Mouse (Mus musculus) forebrain, embryonic 11.5 days (tissue): Measurements from ENCODE around the gene Kat2b. TPM values are rescaled to one million over a fixed set of nuclear protein-coding genes. Genes with fewer than 3 reads are reported as not detected.
"Not testable (repeated sequence)": the region's sequence is repeated elsewhere in the genome, so short reads cannot be mapped to it uniquely, and the experiment has no call there.

ENCODE experiments used
- ATAC-seq: fragments of 200-750 bp; cut with Nextera tagmentation; replicated peaks from 2 replicates; pipeline ENCODE4 v1.8.0; 2017; ENCODE audit warnings: moderate TSS enrichment; ENCODE audit not compliant: low FRiP score
- DNase-seq: peaks from one replicate; pipeline ENCODE4 v3.0.0-alpha.2; 2017; ENCODE audit warnings: low spot score
- H3K27ac ChIP-seq: fragments of 300-500 bp; sonication (generic); 2 replicates; pipeline ENCODE4 v1.5.1; 2014; ENCODE audit warnings: low read depth, low read length
- H3K27me3 ChIP-seq: fragments of 300-500 bp; sonication (generic); 2 replicates; pipeline ENCODE4 v1.6.1; 2014; ENCODE audit warnings: mild to moderate bottlenecking, low read length, mixed read lengths; ENCODE audit not compliant: control insufficient read depth, insufficient read depth
- H3K36me3 ChIP-seq: fragments of 300-500 bp; sonication (generic); 2 replicates; pipeline ENCODE4 v1.6.1; 2014; ENCODE audit warnings: mild to moderate bottlenecking, low read length, moderate library complexity, mixed read lengths; ENCODE audit not compliant: control insufficient read depth, insufficient read depth
- H3K4me1 ChIP-seq: fragments of 300-500 bp; sonication (generic); replicated peaks from 2 replicates; pipeline ENCODE4 v1.6.1; 2014; ENCODE audit warnings: low read length, mixed read lengths; ENCODE audit not compliant: control insufficient read depth, insufficient read depth
- H3K4me2 ChIP-seq: fragments of 300-500 bp; sonication (generic); 2 replicates; pipeline ENCODE4 v1.6.1; 2014; ENCODE audit warnings: low read depth, mild to moderate bottlenecking, low read length, moderate library complexity, mixed read lengths; ENCODE audit not compliant: severe bottlenecking
- H3K4me3 ChIP-seq: fragments of 300-500 bp; sonication (generic); 2 replicates; pipeline ENCODE4 v1.5.1; 2014; ENCODE audit warnings: low read depth, low read length
- H3K9ac ChIP-seq: fragments of 300-500 bp; sonication (generic); 2 replicates; pipeline ENCODE4 v1.6.1; 2014; ENCODE audit warnings: low read length
- H3K9me3 ChIP-seq: fragments of 300-500 bp; sonication (generic); 2 replicates; pipeline ENCODE4 v1.6.1; 2016; ENCODE audit warnings: low read length, mixed read lengths; ENCODE audit not compliant: control insufficient read depth
- WGBS: fragments of 180-500 bp; shearing (Covaris S2); extraction: QIAGEN DNeasy Blood & Tissue Kit; methylation state at CpG from one replicate; pipeline ENCODE4 v1.1.7; 2014; 5-methylcytosine and 5-hydroxymethylcytosine counted together
- polyA plus RNA-seq: library from polyadenylated mRNA; unstranded; fragments of >200 nt; fragmentation: Nextera tagmentation; extraction: Ambion mirVana; gene quantifications from 2 replicates; pipeline ENCODE4 v1.2.1, GENCODE M21; 2014

Gene Kat2b
- polyA plus RNA-seq, 1 experiment from 2014 or later: 6.1 TPM

- Histone ChIP-seq H3K4me3 (no peak overlapping the region), H3K27me3 (no peaks in the 10 kb centered on the region), H3K9ac (no peak overlapping the region), H3K9me3 (no peaks in the 10 kb centered on the region), H3K36me3 (no peaks in the 10 kb centered on the region), H3K27ac (no peak overlapping the region), H3K4me1 (no peaks in the 10 kb centered on the region; the same call in 1 of the 2 replicates), H3K4me2 (no peak overlapping the region)
- ATAC-seq (no peak), DNase-seq (no peak)
- 94% methylated on average over 4 of the region's 4 CpGs for WGBS
These were observed 31.9 kb downstream of the Kat2b start for GRCm38 (mm10) chr17:53598571-53598970.

- H3K4me1 ChIP-seq, H3K4me2 ChIP-seq, H3K9me3 ChIP-seq, DNase-seq, H3K4me3 ChIP-seq, H3K36me3 ChIP-seq, H3K27ac ChIP-seq, H3K27me3 ChIP-seq, H3K9ac ChIP-seq, ATAC-seq: not testable (repeated sequence)
- WGBS: no CpG with 5 or more reads among the region's 7 CpGs
These were observed 36.6 kb downstream of the Kat2b start for GRCm38 (mm10) chr17:53603236-53603635.

DNA sequence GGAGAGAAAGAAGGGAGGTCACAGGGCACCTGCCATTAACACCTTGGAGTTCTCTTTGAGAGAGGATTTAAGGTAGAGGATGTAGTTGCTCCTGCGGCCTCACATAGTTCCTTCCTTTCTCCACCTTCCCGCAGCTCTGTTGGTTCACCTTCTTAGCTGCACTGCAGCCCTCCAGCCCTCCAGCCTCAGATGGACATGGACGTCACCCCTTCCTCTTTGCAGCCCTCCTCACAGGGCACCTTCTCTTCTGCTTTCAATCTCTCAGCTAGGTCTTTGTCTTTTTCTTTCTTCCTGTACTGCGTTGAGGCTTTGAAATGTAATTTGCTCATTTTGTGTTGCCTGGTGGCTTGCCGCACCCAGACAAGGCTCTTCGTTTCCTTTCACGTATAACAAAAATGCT lies 39.4 kb downstream of the Kat2b start:
- not testable (repeated sequence) for DNase-seq, H3K9me3 ChIP-seq, ATAC-seq, H3K36me3 ChIP-seq, H3K27me3 ChIP-seq, H3K4me3 ChIP-seq, H3K4me1 ChIP-seq, H3K9ac ChIP-seq, H3K27ac ChIP-seq, H3K4me2 ChIP-seq
- no CpG with 5 or more reads among the region's 7 CpGs for WGBS

GRCm38 (mm10) chr17:53608924-53609323 lies 42.3 kb downstream of the Kat2b start:
- not testable (repeated sequence) for H3K4me2 ChIP-seq
- WGBS: no CpG with 5 or more reads among the region's 7 CpGs

DNA sequence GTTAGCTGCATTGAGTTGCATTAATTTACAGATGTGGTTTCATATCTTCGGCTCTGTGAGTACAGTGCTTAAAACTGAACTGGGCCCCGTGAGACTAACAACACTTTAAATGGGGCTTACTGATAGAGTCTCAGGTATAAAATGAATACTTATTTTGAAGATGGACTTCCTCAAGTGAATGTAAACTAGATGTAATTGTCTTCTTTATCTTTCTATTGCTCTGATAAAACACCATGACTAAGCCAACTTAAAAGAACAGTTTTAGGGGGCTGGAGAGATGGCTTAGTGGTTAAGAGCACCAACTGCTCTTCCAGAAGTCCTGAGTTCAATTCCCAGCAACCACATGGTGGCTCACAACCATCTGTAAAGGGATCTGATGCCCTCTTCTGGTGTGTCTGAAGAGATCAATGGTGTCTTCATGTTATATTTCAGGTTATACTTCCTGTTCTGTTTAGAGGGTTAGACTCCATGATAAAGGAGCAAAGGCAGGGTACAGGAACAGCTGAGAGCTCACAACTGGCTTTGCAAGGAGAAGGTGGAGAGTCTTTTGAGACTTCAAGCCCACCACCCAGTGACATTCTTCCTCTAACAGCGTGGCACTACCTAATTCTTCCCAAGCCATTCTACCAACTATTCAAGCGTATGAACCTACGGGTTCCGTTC lies 50.8 kb downstream of the Kat2b start:
- H3K4me3 ChIP-seq: no peak overlapping the region
- H3K4me2 ChIP-seq: no peak overlapping the region
- WGBS: 95% methylated on average over 6 of the region's 6 CpGs
- no peaks in the 10 kb centered on the region for H3K27me3 ChIP-seq
- no peaks in the 10 kb centered on the region for H3K4me1 ChIP-seq
- no peaks in the 10 kb centered on the region for H3K9me3 ChIP-seq
- no peak overlapping the region for H3K9ac ChIP-seq
- ATAC-seq (no peak), DNase-seq (no peak)
- H3K36me3 ChIP-seq: no peaks in the 10 kb centered on the region
- no peak overlapping the region for H3K27ac ChIP-seq

More at GRCm38 (mm10) chr17:53608924-53609323, 42.3 kb downstream of the Kat2b start:
- H3K9me3 ChIP-seq, H3K36me3 ChIP-seq, H3K4me3 ChIP-seq, H3K4me1 ChIP-seq, ATAC-seq, H3K9ac ChIP-seq, H3K27ac ChIP-seq, H3K27me3 ChIP-seq, DNase-seq: not testable (repeated sequence)

DNA sequence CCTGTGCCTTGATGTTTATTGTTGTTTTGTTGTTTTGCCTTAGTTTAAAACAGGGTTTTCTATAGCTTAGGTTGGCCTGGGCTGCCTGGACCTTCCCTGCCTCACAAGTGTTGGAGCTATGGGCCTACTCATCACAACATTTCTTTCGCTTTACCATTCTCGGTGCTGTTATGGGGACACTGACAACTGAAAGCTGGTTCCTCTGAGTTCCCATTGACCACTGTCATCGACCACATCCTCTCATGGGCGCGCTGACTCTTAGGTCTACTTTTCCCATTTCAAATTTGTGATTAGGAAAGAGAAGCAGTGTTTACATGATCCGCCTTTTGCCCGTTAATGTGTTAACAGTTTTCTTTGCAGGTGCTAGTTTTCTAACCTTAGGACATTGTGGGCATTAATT lies 51.7 kb downstream of the Kat2b start:
- Histone ChIP-seq H3K27me3 (no peaks in the 10 kb centered on the region), H3K4me3 (no peak overlapping the region), H3K9me3 (no peaks in the 10 kb centered on the region), H3K9ac (no peak overlapping the region), H3K4me2 (no peak overlapping the region), H3K36me3 (no peaks in the 10 kb centered on the region), H3K4me1 (no peaks in the 10 kb centered on the region), H3K27ac (no peak overlapping the region)
- WGBS: 94% methylated on average over 7 of the region's 7 CpGs
- ATAC-seq (no peak), DNase-seq (no peak)

- H3K27ac ChIP-seq: no peak overlapping the region
- H3K9ac ChIP-seq: no peak overlapping the region
- ATAC-seq: no peak
- no peak for DNase-seq
- H3K4me3 ChIP-seq: no peak overlapping the region
- no peaks in the 10 kb centered on the region for H3K27me3 ChIP-seq
- no peak overlapping the region for H3K4me2 ChIP-seq
- no peaks in the 10 kb centered on the region for H3K36me3 ChIP-seq
- H3K9me3 ChIP-seq: no peaks in the 10 kb centered on the region
- no peaks in the 10 kb centered on the region for H3K4me1 ChIP-seq
These were observed 52.7 kb downstream of the Kat2b start for GRCm38 (mm10) chr17:53619391-53619790.

GRCm38 (mm10) chr17:53620611-53621010 lies 54.0 kb downstream of the Kat2b start:
- H3K4me2 ChIP-seq: no peak overlapping the region
- no peak overlapping the region for H3K27ac ChIP-seq
- no peak for ATAC-seq
- H3K27me3 ChIP-seq: no peaks in the 10 kb centered on the region
- no peak overlapping the region for H3K9ac ChIP-seq
- H3K9me3 ChIP-seq: no peaks in the 10 kb centered on the region
- no peak overlapping the region for H3K4me3 ChIP-seq
- 88% methylated on average over 4 of the region's 4 CpGs for WGBS
- DNase-seq: no peak
- H3K36me3 ChIP-seq: no peaks in the 10 kb centered on the region
- no peaks in the 10 kb centered on the region for H3K4me1 ChIP-seq

DNA sequence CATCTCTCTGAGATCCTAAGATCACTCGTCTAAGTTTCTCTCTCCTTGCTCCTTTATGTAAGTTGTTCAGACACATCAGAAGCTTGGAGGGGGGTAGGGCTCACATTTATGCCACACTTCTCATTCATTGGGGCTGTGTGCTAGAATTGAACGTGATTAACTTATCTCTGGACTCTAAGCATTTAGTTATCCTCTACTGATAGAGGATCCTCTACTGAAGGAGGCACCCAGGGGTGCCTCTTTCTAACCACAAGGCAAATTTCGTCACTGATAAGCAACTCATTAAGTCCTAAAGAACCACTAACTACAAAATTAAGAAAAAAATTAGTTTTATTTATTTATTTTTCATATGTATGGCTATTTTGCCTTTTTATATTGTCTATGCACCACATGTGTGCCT lies 55.5 kb downstream of the Kat2b start:
- no peaks in the 10 kb centered on the region for H3K36me3 ChIP-seq
- 78% methylated on average over 3 of the region's 3 CpGs for WGBS
- H3K27ac ChIP-seq: no peak overlapping the region
- no peak overlapping the region for H3K9ac ChIP-seq
- H3K27me3 ChIP-seq: no peaks in the 10 kb centered on the region
- no peaks in the 10 kb centered on the region for H3K9me3 ChIP-seq
- DNase-seq (no peak), ATAC-seq (no peak)
- H3K4me1 ChIP-seq: no peaks in the 10 kb centered on the region
- no peak overlapping the region for H3K4me3 ChIP-seq
- no peak overlapping the region for H3K4me2 ChIP-seq
